Mouse (Mus musculus) hindlimb bud, embryonic 11.5 days (tissue): ENCODE data around the gene Tcl1b2.
"Not testable (repeated sequence)": the region's sequence is repeated elsewhere in the genome, so short reads cannot be mapped to it uniquely, and the experiment has no call there.

ENCODE experiments used
- DNase-seq: peaks from one replicate; pipeline ENCODE4 v3.0.0-alpha.2; 2012; ENCODE audit warnings: low read depth, low spot score; ENCODE audit errors: extremely low spot score

Gene Tcl1b2

GRCm38 (mm10) chr12:105166734-105167133, 20.9 kb downstream of the Tcl1b2 start:
- DNase-seq: no peak

- no peak for DNase-seq
Observed at GRCm38 (mm10) chr12:105173366-105173765, 27.6 kb downstream of the Tcl1b2 start.

GRCm38 (mm10) chr12:105174318-105174717, 28.5 kb downstream of the Tcl1b2 start:
- DNase-seq: not testable (repeated sequence)

- DNase-seq: not testable (repeated sequence)
Observed at GRCm38 (mm10) chr12:105176044-105176443, 30.2 kb downstream of the Tcl1b2 start, which contains the start of gene Tcl1b5. Gene Tcl1b5, plus strand, starts transcription at chr12:105176344.

GRCm38 (mm10) chr12:105181040-105181644, 35.3 kb downstream of the Tcl1b2 start:
- not testable (repeated sequence) for DNase-seq

GRCm38 (mm10) chr12:105188980-105189379, 43.2 kb downstream of the Tcl1b2 start:
- not testable (repeated sequence) for DNase-seq

GRCm38 (mm10) chr12:105190743-105191142, 44.9 kb downstream of the Tcl1b2 start, which contains the start of gene Tcl1b3:
Gene Tcl1b3, plus strand, starts transcription at chr12:105191043.
- DNase-seq: not testable (repeated sequence)

GRCm38 (mm10) chr12:105199684-105200497, 54.1 kb downstream of the Tcl1b2 start:
- DNase-seq: not testable (repeated sequence)

GRCm38 (mm10) chr12:105201657-105202056, 55.8 kb downstream of the Tcl1b2 start, which contains the start of gene Tcl1b4:
Gene Tcl1b4, plus strand, starts transcription at chr12:105201957.
- not testable (repeated sequence) for DNase-seq
